Mouse (Mus musculus) heart, postnatal 10 days (tissue): ENCODE measurements around the gene Enpp7. TPM values are rescaled to one million over a fixed set of nuclear protein-coding genes. Genes with fewer than 3 reads are reported as not detected.

Experiments used
- DNase-seq, 2 experiments: peaks; one replicate each; pipeline ENCODE4 v3.0.0; 2021
- intact Hi-C: fragments of 180-260 bp; cut with DNase I; formaldehyde crosslinking; loops from one replicate; pipeline ENCODE4 v1.15.1; 2025
- total RNA-seq, 2 experiments: library from RNA; stranded (reverse); gene quantifications; 2 replicates each; pipeline ENCODE4 v1.2.3; 2021

Enpp7 gene
- total RNA-seq, result not detected

GRCm38 (mm10) chr11:118987999-118988398 is at the start of gene Enpp7:
Gene Enpp7, plus strand, starts transcription at chr11:118988188.
- intact Hi-C loops, result no loop called here
- DNase-seq, result no peak

GRCm38 (mm10) chr11:118939731-118940130 is 48.3 kb upstream of the Enpp7 start:
- intact Hi-C loops, result no loop called here
- no peak for DNase-seq

GRCm38 (mm10) chr11:118940539-118940938 is 47.4 kb upstream of the Enpp7 start:
- DNase-seq, result peak; percentile 18 to 24
- intact Hi-C loops, result no loop called here

- intact Hi-C loops, result no loop called here
- DNase-seq, result no peak
These were observed 46.7 kb upstream of the Enpp7 start for GRCm38 (mm10) chr11:118941268-118941667.

DNA sequence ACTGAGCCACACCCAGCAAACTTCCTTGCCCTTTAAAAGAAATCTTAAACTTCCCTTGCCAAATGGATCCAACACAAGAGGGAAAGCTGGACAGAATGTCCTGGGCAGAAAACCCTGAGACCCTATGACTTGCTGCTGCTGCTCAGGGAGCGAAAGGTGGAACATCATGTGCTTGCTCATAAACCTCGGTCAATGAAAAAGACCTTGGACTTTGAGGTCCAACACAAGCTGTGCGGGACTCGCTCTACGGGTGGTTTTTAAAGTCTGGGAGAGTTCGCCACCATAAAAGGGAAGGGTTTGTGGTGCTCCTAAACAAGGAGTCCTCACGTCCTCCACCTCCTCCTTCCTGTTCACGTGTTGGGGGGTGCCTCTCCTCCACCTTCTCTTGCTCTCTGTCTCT is 42.1 kb upstream of the Enpp7 start:
- intact Hi-C loops, result no loop called here
- DNase-seq, result no peak

- intact Hi-C loops, result no loop called here
- DNase-seq, result no peak
These were observed 33.0 kb upstream of the Enpp7 start for GRCm38 (mm10) chr11:118955016-118955415.

DNA sequence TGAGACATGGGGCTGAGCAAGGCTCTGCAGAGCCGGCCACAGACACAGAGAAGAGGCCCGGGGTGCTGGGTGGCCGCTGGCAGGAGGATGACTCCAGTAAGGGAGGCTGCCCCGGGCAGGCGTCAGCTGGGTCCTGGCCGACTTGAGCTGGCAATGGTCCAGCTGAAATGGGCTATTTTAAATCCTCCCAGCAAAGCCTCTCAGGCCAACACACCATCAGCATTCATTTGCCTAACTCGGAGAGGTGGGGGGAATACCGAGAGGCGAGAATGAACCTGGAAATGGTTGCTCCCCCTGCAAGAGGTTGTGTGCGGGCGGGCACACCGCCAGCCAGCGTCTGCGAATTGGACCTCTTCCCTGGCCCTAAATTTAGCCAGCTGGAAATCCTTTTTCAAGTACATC is 30.9 kb upstream of the Enpp7 start:
- intact Hi-C loops, result no loop called here
- peak; percentile 76 to 80 for DNase-seq

GRCm38 (mm10) chr11:118960649-118961048 is 27.3 kb upstream of the Enpp7 start:
- DNase-seq, result no peak
- intact Hi-C loops, result no loop called here

DNA sequence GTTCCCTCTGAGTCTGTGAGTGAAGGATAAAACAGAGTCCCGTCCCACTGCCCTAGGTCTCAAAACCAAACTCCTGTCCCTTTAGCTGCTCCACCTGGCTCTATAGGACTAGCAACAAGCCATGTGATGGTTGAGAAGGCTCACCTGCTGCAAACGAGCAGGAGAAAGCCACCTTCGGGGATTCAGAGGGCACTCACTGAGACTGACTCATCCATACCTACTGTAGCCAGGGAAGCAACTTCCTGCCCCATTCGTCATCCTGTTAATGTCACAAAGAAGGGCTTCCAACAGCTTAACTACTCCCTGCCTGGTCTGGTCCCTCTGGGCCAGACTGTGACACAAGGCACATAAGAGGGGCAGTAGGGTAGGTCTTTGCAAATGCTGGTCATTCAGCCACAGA is 25.5 kb upstream of the Enpp7 start:
- no peak for DNase-seq
- intact Hi-C loops, result no loop called here

DNA sequence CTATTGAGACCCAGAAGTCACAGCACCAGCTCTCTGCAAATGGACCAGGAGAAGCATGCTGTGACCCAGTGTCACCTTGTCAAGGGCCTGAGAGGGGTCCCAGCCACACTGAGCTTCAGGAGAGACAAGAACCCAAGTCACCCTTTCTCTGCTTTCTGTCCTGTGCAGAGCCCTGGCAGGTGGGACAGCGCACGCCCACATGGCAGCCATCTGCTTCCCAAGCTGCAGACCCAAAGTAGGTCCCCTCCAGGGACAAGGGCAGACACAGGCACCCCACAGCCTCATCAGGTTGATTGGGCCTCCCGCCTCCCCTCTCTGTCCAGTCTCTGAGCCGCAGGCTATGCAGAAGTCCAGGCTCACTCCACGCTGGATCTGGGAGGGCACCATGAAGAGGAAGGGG is 24.1 kb upstream of the Enpp7 start:
- intact Hi-C loops, result no loop called here
- DNase-seq, result no peak

GRCm38 (mm10) chr11:118965078-118965477 is 22.9 kb upstream of the Enpp7 start:
- intact Hi-C loops, result no loop called here
- no peak for DNase-seq

- peak; percentile 15 to 50 for DNase-seq
- intact Hi-C loops, result no loop called here
These were observed 16.4 kb upstream of the Enpp7 start for GRCm38 (mm10) chr11:118971470-118972034.

DNA sequence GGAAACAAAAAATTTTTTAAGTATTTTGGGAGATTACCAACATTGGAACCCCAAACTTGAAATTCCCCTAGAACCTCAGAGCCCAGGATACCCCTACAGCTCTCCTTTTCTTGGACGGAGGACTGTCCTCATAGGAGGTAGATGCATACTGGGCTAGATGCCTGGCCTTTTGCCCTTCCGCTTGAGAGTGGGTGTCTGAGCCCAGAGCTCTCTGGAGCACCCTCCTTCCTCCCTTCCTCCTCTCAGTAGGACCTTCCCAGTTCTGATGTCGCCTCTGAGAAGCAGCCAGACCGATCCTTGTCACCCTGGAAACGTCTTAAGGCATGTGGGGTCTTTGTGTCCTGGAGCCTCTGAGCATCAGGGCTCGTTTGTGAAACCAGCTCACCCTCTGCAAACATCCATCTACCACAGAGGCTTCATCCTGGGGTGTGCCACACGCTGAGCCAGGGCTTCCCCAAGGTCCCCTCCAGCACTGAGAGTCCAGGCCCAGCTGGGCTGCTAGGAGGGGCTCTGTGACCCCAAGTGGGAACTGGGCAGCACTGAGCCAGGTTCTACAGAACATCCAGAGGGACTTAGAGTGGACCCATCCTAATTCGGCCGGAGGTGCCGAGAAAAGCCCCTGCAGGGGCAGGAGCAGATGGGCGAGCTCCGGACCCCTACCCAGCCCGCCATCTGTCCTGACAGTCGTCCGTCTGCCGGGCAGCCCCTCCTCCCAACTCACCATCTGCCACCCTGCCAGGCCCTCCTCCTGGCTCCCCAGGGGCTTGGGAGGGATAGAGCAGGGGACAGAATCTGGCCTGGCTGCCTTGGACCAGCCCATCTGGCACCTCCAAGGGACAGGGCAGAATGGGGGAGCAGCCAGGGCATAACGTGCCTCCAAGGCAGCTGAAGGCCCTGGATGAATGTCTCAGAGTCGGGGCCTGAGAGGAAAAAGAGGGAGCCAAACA is 15.3 kb upstream of the Enpp7 start:
- DNase-seq, result no peak
- intact Hi-C loops, result no loop called here

DNA sequence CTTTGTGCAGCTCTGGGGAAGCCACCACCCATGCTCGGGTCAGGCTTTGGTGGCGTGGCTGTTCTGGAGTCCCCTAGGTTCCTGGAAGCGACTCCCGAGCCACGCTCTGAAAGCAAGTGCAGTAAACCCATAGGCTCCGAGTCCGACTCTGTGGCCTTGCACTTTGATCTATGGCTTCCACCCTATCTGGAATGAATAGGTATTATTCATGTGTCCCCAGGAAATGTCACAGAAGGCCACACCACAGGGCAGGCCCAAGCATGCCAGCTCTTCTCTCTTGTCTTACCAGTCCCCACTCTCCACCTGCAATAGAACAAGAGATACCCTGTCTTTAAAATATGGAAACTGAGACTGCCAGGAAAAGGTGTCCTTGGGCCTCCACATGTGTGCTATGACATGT is 13.6 kb upstream of the Enpp7 start:
- DNase-seq, result no peak
- intact Hi-C loops, result loop anchor here (2.0 kb wide), 1 partner anchor 232 kb away; no protein-coding TSS in a partner anchor

GRCm38 (mm10) chr11:118975427-118975826 is 12.6 kb upstream of the Enpp7 start:
- DNase-seq, result peak; percentile 57 to 80
- intact Hi-C loops, result loop anchor here (1.0 to 2.0 kb wide), 2 partner anchors 64 to 233 kb away; partner anchors contain the start of gene Rbfox3

GRCm38 (mm10) chr11:118975917-118976316 is 12.1 kb upstream of the Enpp7 start:
- intact Hi-C loops, result loop anchor here (1.0 to 2.0 kb wide), 2 partner anchors 65 to 233 kb away; partner anchors contain the start of gene Rbfox3
- peak in 1 of 2 experiments; percentile 11 for DNase-seq

DNA sequence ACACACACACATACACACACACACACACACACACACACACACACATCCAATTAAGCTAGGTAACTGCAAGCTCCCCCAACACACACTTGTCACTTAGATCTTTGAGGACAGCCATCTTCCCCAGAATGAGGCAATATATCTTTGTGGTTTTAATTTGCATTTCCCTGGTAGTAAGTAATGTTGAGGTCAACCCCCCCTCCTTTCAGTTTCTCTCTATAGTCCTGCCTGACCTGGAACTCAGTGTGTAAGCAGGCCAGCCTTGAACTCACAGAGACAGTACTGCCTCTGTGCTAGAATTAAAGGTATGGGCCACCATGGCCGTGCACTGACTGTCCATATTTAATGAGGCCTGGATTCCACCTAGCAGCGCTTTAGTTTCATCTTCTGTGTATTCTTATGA is 7.6 kb upstream of the Enpp7 start:
- no peak for DNase-seq
- intact Hi-C loops, result no loop called here

GRCm38 (mm10) chr11:118981012-118981776 is 6.8 kb upstream of the Enpp7 start:
- peak in 1 of 2 experiments; percentile 16 for DNase-seq
- intact Hi-C loops, result no loop called here

GRCm38 (mm10) chr11:118982593-118983113 is 5.3 kb upstream of the Enpp7 start:
- no peak for DNase-seq
- intact Hi-C loops, result no loop called here

DNA sequence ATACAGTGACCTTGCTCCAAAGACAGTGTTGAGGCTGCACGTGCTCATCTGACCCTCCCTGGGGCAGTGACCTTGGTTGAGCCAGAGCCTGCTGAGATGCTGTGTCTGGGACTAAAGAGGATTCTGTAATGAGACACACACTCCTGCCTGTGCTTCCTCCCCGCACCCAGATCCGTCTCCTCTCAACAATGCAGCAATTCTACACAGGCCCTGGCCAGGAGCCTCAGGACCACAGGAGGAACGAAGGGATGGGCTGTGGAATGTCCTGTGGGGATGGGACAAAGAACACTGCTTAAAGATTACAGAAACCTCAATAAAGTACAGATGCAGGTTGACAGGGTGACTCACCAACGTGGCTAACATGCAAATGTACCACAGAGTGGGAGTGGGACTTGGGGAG is 2.4 kb upstream of the Enpp7 start:
- intact Hi-C loops, result no loop called here
- no peak for DNase-seq

- DNase-seq, result no peak
- intact Hi-C loops, result no loop called here
These were observed 4.8 kb downstream of the Enpp7 start for GRCm38 (mm10) chr11:118992781-118993180.
